Mouse (Mus musculus): Measurements from ENCODE around the gene Lypd5. TPM values are rescaled to one million over a fixed set of nuclear protein-coding genes. Genes with fewer than 3 reads are reported as not detected.

The Lypd5 gene
- polyA plus RNA-seq, 1 experiment from 2014 or later: not detected

- Histone ChIP-seq H3K4me3 (ENCODE audit: low read depth, low read length) (peak overlapping the region; percentile 20), H3K4me1 (replicated peaks; ENCODE audit: control insufficient read depth, insufficient read depth, low read length) (no peaks in the 10 kb centered on the region), H3K27me3 (replicated peaks; ENCODE audit: control insufficient read depth, insufficient read depth, low read length) (0 out of 2 replicates have a peak, but pooled peaks cover 6% of the 10 kb centered on the region), H3K36me3 (ENCODE audit: control insufficient read depth, insufficient read depth, low read length) (no peaks in the 10 kb centered on the region), H3K27ac (ENCODE audit: low read depth) (no peak overlapping the region), H3K9ac (ENCODE audit: low read length) (peak overlapping the region; percentile 29; the same call in 1 of the 2 replicates), H3K9me3 (ENCODE audit: control insufficient read depth, low read length) (peaks cover 8% of the 10 kb centered on the region), H3K4me2 (ENCODE audit: low read length) (peak overlapping the region; percentile 48)
- no peak for ATAC-seq (replicated peaks; ENCODE audit: low FRiP score, low TSS enrichment, low read depth)
- 4% methylated on average over 13 of the region's 13 CpGs for WGBS
- DNase-seq (ENCODE audit: low spot score): no peak
These were observed 23.3 kb upstream of the Lypd5 start for GRCm38 (mm10) chr7:24325675-24326128.

GRCm38 (mm10) chr7:24326273-24327135 lies 22.5 kb upstream of the Lypd5 start:
- peak overlapping the region; percentile 20 for H3K4me3 ChIP-seq (ENCODE audit: low read depth, low read length)
- ATAC-seq (replicated peaks; ENCODE audit: low FRiP score, low TSS enrichment, low read depth) (no peak), DNase-seq (ENCODE audit: low spot score) (no peak)
- H3K9me3 ChIP-seq (ENCODE audit: control insufficient read depth, low read length): peaks cover 8% of the 10 kb centered on the region
- 48% methylated on average over 20 of the region's 20 CpGs for WGBS
- H3K27me3 ChIP-seq (replicated peaks; ENCODE audit: control insufficient read depth, insufficient read depth, low read length): 0 out of 2 replicates have a peak, but pooled peaks cover 6% of the 10 kb centered on the region
- H3K27ac ChIP-seq (ENCODE audit: low read depth): no peak overlapping the region
- H3K4me2 ChIP-seq (ENCODE audit: low read length): peak overlapping the region; percentile 48
- H3K9ac ChIP-seq (ENCODE audit: low read length): no peak overlapping the region; the same call in 1 of the 2 replicates
- H3K36me3 ChIP-seq (ENCODE audit: control insufficient read depth, insufficient read depth, low read length): no peaks in the 10 kb centered on the region
- no peaks in the 10 kb centered on the region for H3K4me1 ChIP-seq (replicated peaks; ENCODE audit: control insufficient read depth, insufficient read depth, low read length)

- no peak for DNase-seq (ENCODE audit: low spot score)
- Histone ChIP-seq H3K9ac (ENCODE audit: low read length) (no peak overlapping the region), H3K27me3 (replicated peaks; ENCODE audit: control insufficient read depth, insufficient read depth, low read length) (0 out of 2 replicates have a peak, but pooled peaks cover 6% of the 10 kb centered on the region), H3K27ac (ENCODE audit: low read depth) (no peak overlapping the region), H3K4me3 (ENCODE audit: low read depth, low read length) (no peak overlapping the region), H3K4me1 (replicated peaks; ENCODE audit: control insufficient read depth, insufficient read depth, low read length) (no peaks in the 10 kb centered on the region), H3K4me2 (ENCODE audit: low read length) (no peak overlapping the region), H3K36me3 (ENCODE audit: control insufficient read depth, insufficient read depth, low read length) (no peaks in the 10 kb centered on the region), H3K9me3 (ENCODE audit: control insufficient read depth, low read length) (peaks cover 8% of the 10 kb centered on the region)
- WGBS: 77% methylated on average over 14 of the region's 14 CpGs
- ATAC-seq (replicated peaks; ENCODE audit: low FRiP score, low TSS enrichment, low read depth): no peak
These were observed 21.6 kb upstream of the Lypd5 start for GRCm38 (mm10) chr7:24327281-24327975.

GRCm38 (mm10) chr7:24333304-24333986 lies 15.6 kb upstream of the Lypd5 start, which contains the start of gene Tescl:
TSS of gene Tescl (minus strand) at chr7:24333936.
- Histone ChIP-seq H3K27me3 (replicated peaks; ENCODE audit: control insufficient read depth, insufficient read depth, low read length) (peaks cover 21% of the 10 kb centered on the region), H3K27ac (ENCODE audit: low read depth) (no peak within 1 kb of the TSS), H3K4me2 (ENCODE audit: low read length) (peak within 1 kb of the TSS; percentile 34), H3K9me3 (ENCODE audit: control insufficient read depth, low read length) (peaks cover 3% of the 10 kb centered on the region; the same call in 1 of the 2 replicates), H3K36me3 (ENCODE audit: control insufficient read depth, insufficient read depth, low read length) (no peaks in the 10 kb centered on the region), H3K4me1 (replicated peaks; ENCODE audit: control insufficient read depth, insufficient read depth, low read length) (no peaks in the 10 kb centered on the region), H3K9ac (ENCODE audit: low read length) (no peak within 1 kb of the TSS), H3K4me3 (ENCODE audit: low read depth, low read length) (peak within 1 kb of the TSS; percentile 1; the same call in 1 of the 2 replicates)
- ATAC-seq (replicated peaks; ENCODE audit: low FRiP score, low TSS enrichment, low read depth): no peak
- WGBS: 42% methylated on average over 49 of the region's 49 CpGs
- DNase-seq (ENCODE audit: low spot score): no peak

- ATAC-seq (replicated peaks; ENCODE audit: low FRiP score, low TSS enrichment, low read depth) (no peak; the same call in 1 of the 2 replicates), DNase-seq (ENCODE audit: low spot score) (peak; percentile 81)
- Histone ChIP-seq H3K36me3 (ENCODE audit: control insufficient read depth, insufficient read depth, low read length) (no peaks in the 10 kb centered on the region), H3K27ac (ENCODE audit: low read depth) (no peak overlapping the region), H3K4me3 (ENCODE audit: low read depth, low read length) (no peak overlapping the region), H3K4me2 (ENCODE audit: low read length) (no peak overlapping the region), H3K4me1 (replicated peaks; ENCODE audit: control insufficient read depth, insufficient read depth, low read length) (no peaks in the 10 kb centered on the region), H3K9ac (ENCODE audit: low read length) (no peak overlapping the region), H3K9me3 (ENCODE audit: control insufficient read depth, low read length) (peaks cover 3% of the 10 kb centered on the region; the same call in 1 of the 2 replicates), H3K27me3 (replicated peaks; ENCODE audit: control insufficient read depth, insufficient read depth, low read length) (peaks cover 21% of the 10 kb centered on the region)
- WGBS: 12% methylated on average over 5 of the region's 5 CpGs
These were observed 13.2 kb upstream of the Lypd5 start for GRCm38 (mm10) chr7:24335699-24336309.

- no peak for ATAC-seq (replicated peaks; ENCODE audit: low FRiP score, low TSS enrichment, low read depth)
- Histone ChIP-seq H3K4me1 (replicated peaks; ENCODE audit: control insufficient read depth, insufficient read depth, low read length) (no peaks in the 10 kb centered on the region), H3K27ac (ENCODE audit: low read depth) (no peak overlapping the region), H3K4me2 (ENCODE audit: low read length) (no peak overlapping the region), H3K9ac (ENCODE audit: low read length) (no peak overlapping the region), H3K4me3 (ENCODE audit: low read depth, low read length) (no peak overlapping the region), H3K27me3 (replicated peaks; ENCODE audit: control insufficient read depth, insufficient read depth, low read length) (peaks cover 13% of the 10 kb centered on the region), H3K36me3 (ENCODE audit: control insufficient read depth, insufficient read depth, low read length) (no peaks in the 10 kb centered on the region), H3K9me3 (ENCODE audit: control insufficient read depth, low read length) (peaks cover under 1% of the 10 kb centered on the region; the same call in 1 of the 2 replicates)
- DNase-seq (ENCODE audit: low spot score): no peak
- WGBS: 40% methylated on average over 2 of the region's 2 CpGs
These were observed 10.8 kb upstream of the Lypd5 start for GRCm38 (mm10) chr7:24338241-24338640.

- no peak overlapping the region for H3K27ac ChIP-seq (ENCODE audit: low read depth)
- ATAC-seq (replicated peaks; ENCODE audit: low FRiP score, low TSS enrichment, low read depth): no peak
- DNase-seq (ENCODE audit: low spot score): no peak
- WGBS: 58% methylated on average over 7 of the region's 7 CpGs
- no peak overlapping the region for H3K9ac ChIP-seq (ENCODE audit: low read length)
- no peak overlapping the region for H3K4me2 ChIP-seq (ENCODE audit: low read length)
- no peaks in the 10 kb centered on the region for H3K9me3 ChIP-seq (ENCODE audit: control insufficient read depth, low read length)
- no peaks in the 10 kb centered on the region for H3K27me3 ChIP-seq (replicated peaks; ENCODE audit: control insufficient read depth, insufficient read depth, low read length)
- no peak overlapping the region for H3K4me3 ChIP-seq (ENCODE audit: low read depth, low read length)
- no peaks in the 10 kb centered on the region for H3K4me1 ChIP-seq (replicated peaks; ENCODE audit: control insufficient read depth, insufficient read depth, low read length)
- H3K36me3 ChIP-seq (ENCODE audit: control insufficient read depth, insufficient read depth, low read length): no peaks in the 10 kb centered on the region
These were observed 5.2 kb upstream of the Lypd5 start for GRCm38 (mm10) chr7:24343701-24344272.
